Mouse (Mus musculus) heart, adult 11 months (tissue): ENCODE data around the gene Sft2d1.

ENCODE experiments used
- DNase-seq: peaks from one replicate; pipeline ENCODE4 v3.0.0; 2022

Sft2d1 gene

GRCm38 (mm10) chr17:8361281-8362103 is 50.6 kb downstream of the Sft2d1 start:
- DNase-seq: no peak

GRCm38 (mm10) chr17:8367514-8368480 is 56.9 kb downstream of the Sft2d1 start:
- DNase-seq: no peak

GRCm38 (mm10) chr17:8368570-8368969 is 57.7 kb downstream of the Sft2d1 start:
- no peak for DNase-seq

- DNase-seq: no peak
These were observed 58.3 kb downstream of the Sft2d1 start for GRCm38 (mm10) chr17:8369171-8369570.

- DNase-seq: no peak
These were observed 59.8 kb downstream of the Sft2d1 start for GRCm38 (mm10) chr17:8370634-8371229.

GRCm38 (mm10) chr17:8371834-8372233 is 60.9 kb downstream of the Sft2d1 start:
- DNase-seq: peak; percentile 96

- DNase-seq: peak; percentile 93
These were observed 61.6 kb downstream of the Sft2d1 start for GRCm38 (mm10) chr17:8372286-8373046.
